Mouse (Mus musculus) CD4-positive helper T cell, adult 2 months (primary cell): Measurements from ENCODE around the gene Scgb1c1.
"Not testable (repeated sequence)": the region's sequence is repeated elsewhere in the genome, so short reads cannot be mapped to it uniquely, and the experiment has no call there.

Experiments
- DNase-seq: peaks from one replicate; pipeline ENCODE4 v3.0.0-alpha.2; 2012; ENCODE audit warnings: low read depth, missing footprints, low spot score

Scgb1c1 gene

DNA sequence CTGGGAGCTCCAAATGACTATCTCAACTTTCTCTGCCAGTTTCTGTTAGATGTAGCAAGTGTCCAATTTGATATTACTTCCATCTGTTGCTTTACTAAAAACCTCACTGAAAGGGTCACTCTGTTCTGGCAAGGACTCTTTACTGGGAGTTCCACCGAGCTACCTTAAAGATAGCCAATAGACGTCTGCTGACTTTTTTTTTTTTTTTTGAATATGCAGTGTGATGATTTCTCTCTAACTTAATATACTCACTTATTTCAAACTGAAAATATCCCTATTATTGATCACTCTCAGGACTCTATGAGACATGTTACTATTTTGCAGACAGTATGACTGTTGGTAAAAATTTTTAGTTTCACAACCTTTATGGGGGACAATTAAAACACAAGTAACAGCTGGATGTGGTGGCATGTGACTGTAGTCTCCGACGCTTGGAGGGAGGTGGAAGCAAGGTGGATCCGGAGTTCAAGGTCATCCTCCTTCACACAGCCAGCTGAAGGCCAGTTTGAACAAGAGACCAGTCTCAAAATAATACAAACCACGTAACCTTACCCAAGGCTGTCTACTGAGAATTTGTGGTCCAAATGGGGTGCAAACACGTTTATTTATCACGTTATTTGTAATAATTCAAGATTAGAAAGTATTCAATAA lies 35.6 kb downstream of the Scgb1c1 start:
- no peak for DNase-seq

DNA sequence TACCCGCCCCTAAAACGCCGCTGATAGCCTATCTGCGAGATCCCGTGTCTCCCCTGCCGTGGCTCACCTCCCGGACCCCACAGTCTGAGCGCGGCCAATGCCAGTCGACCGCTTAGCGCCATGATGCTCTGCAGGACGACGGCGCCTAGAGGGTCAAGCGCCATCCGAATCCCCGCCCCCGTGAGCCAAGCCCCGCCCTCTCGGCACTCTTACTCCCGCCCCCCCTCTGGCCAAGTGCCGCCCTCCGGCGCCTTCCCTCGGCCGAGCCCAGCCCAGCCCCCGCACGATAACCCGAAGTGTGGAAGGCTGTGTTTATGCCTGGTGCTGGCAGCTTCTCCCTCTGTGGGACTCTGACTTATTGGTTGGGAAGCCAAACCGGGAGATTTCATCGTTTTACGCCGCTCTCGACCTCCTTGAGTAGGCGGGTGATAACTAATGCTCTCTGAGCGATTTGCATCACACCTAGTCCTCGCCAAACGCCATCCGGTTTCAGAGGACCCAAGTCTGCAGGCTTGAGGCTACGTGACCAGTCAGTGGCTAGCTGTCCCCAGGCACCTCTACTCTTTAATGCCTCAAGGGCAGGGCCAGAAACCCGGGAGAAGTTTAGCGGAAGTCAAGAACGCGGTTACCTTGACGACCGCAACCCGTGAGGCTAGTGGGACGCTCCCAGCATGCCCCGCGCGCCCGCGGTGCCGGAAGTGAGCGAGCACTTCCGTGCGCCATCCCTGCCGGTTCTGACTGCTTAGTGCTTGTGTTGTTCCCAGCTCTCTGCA lies 36.5 kb downstream of the Scgb1c1 start, which contains the start of the genes Psmd13 and Sirt3:
Psmd13 (plus strand) TSS at position 273 of the 773 bp plus-strand sequence.
Sirt3 (minus strand) TSS at position 614 of the 773 bp plus-strand sequence.
- peak; percentile 94 for DNase-seq

DNA sequence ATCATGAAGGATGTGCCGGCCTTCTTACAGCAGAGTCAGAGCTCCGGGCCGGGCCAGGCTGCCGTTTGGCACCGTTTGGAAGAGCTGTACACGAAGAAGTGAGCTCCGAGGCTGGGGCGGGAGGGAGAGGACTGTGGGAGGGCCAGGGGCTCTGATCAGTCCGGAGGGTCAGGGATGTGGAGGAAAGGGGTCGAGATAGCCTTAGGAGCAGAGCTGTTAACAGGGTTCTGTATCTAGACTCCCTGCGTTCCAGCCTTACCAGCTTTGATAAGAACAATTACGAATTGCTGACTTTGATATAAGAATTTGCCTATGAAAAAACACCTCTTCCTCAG lies 37.1 kb downstream of the Scgb1c1 start:
- DNase-seq: no peak

DNA sequence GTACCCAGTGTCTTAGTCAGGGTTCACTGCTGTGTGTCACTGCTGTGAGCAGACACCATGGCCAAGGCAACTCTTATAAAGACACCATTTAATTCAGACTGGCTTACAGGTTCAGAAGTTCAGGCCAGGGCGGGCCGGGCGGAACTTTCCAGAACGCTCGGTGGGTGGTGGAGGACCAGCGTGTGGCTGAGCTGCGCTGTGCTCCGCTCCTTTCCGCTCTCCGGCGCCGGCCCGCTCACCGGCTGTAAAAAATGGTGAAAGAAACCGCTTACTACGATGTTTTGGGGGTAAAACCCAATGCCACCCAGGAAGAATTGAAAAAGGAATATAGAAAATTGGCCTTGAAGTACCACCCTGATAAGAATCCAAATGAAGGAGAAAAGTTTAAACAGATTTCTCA lies 45.3 kb downstream of the Scgb1c1 start:
- DNase-seq: not testable (repeated sequence)

DNA sequence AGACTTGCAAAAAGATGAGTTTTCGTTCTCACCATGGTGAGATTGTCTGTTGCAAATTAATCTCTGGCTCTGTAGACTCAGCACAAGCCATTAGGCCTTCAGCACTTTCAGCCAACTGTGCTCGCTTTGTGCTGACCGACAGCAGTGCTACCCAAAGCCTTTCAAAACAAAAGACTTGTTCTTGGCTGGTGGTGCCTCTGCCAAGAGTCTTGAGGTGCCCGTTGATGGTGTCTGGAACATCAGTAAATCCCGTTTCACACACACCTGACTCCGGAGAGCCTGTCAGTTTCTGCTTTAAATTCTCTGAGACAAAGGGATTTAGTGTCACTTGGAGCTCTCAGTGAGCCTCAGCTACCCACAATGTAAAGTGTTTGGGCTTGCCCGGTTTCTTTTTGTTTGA lies 48.7 kb downstream of the Scgb1c1 start:
- no peak for DNase-seq

DNA sequence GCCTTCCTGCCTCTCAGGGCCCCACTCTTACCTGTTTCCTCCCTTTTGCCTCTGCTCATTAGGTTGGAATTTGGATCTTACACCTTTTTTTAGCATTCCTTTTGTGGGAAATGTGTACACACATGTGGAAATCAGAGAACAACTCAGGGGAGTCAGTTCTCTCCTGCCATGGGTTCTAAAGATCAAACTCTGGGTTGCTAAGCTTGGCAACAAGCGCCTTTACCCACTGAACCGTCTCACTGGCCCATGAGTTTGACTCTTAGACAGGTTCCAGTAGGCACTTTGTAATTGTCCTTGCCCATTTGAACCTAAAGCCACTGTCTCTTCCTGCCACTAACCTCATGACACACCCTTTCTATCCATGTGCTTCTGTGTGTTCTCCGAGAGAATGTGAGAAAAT lies 49.3 kb downstream of the Scgb1c1 start:
- DNase-seq: no peak
